Mouse (Mus musculus) forebrain, embryonic 14.5 days (tissue): ENCODE data around the gene Prdm12. TPM values are rescaled to one million over a fixed set of nuclear protein-coding genes. Genes with fewer than 3 reads are reported as not detected.

Source experiments
- ATAC-seq: fragments of 200-750 bp; cut with Nextera tagmentation; 2 replicates; pipeline ENCODE4 v1.8.0; 2017; ENCODE audit warnings: mild to moderate bottlenecking, moderate library complexity
- DNase-seq: peaks from one replicate; pipeline ENCODE4 v3.0.0-alpha.2; 2015; ENCODE audit warnings: low spot score
- H3K27ac ChIP-seq: fragments of 300-500 bp; sonication (generic); 2 replicates; pipeline ENCODE4 v1.5.1; 2014; ENCODE audit warnings: low read depth, mild to moderate bottlenecking, control low read depth, low read length, moderate library complexity
- H3K27me3 ChIP-seq: fragments of 300-500 bp; sonication (generic); replicated peaks from 2 replicates; pipeline ENCODE4 v1.6.1; 2014; ENCODE audit warnings: low read length, control low read depth, mixed read lengths; ENCODE audit not compliant: control insufficient read depth, insufficient read depth
- H3K36me3 ChIP-seq: fragments of 300-500 bp; sonication (generic); 2 replicates; pipeline ENCODE4 v1.6.1; 2014; ENCODE audit warnings: low read length, control low read depth; ENCODE audit not compliant: control insufficient read depth, insufficient read depth
- H3K4me1 ChIP-seq: fragments of 300-500 bp; sonication (generic); 2 replicates; pipeline ENCODE4 v1.6.1; 2014; ENCODE audit warnings: antibody characterized with exemption, low read length, control low read depth; ENCODE audit not compliant: control insufficient read depth, insufficient read depth
- H3K4me2 ChIP-seq: fragments of 300-500 bp; sonication (generic); 2 replicates; pipeline ENCODE4 v1.6.1; 2014; ENCODE audit warnings: mild to moderate bottlenecking, control low read depth, low read length
- H3K4me3 ChIP-seq: fragments of 300-500 bp; sonication (generic); 2 replicates; pipeline ENCODE4 v1.5.1; 2014; ENCODE audit warnings: low read depth, low read length, control low read depth
- H3K9ac ChIP-seq: fragments of 300-500 bp; sonication (generic); 2 replicates; pipeline ENCODE4 v1.6.1; 2014; ENCODE audit warnings: mild to moderate bottlenecking, low read length, control low read depth, moderate library complexity
- H3K9me3 ChIP-seq: fragments of 300-500 bp; sonication (generic); replicated peaks from 2 replicates; pipeline ENCODE4 v1.6.1; 2016; ENCODE audit warnings: low read length, control low read depth, mixed read lengths; ENCODE audit not compliant: control insufficient read depth
- WGBS: fragments of 180-500 bp; shearing (Covaris S2); extraction: QIAGEN DNeasy Blood & Tissue Kit; methylation state at CpG from one replicate; pipeline ENCODE4 v1.1.7; 2014; 5-methylcytosine and 5-hydroxymethylcytosine counted together
- polyA plus RNA-seq: library from polyadenylated mRNA; unstranded; fragments of >200 nt; fragmentation: Nextera tagmentation; extraction: Ambion mirVana; gene quantifications from 2 replicates; pipeline ENCODE4 v1.2.1, GENCODE M21; 2014

Prdm12 gene
- polyA plus RNA-seq, 1 experiment from 2014 or later = 0.83 TPM

GRCm38 (mm10) chr2:31618484-31619161 is 21.2 kb upstream of the Prdm12 start:
- Histone ChIP-seq H3K4me3 (no peak overlapping the region), H3K36me3 (peaks cover 40% of the 10 kb centered on the region), H3K27ac (no peak overlapping the region), H3K9ac (no peak overlapping the region), H3K27me3 (no peaks in the 10 kb centered on the region), H3K4me1 (no peaks in the 10 kb centered on the region), H3K4me2 (no peak overlapping the region), H3K9me3 (no peaks in the 10 kb centered on the region)
- DNase-seq = peak; percentile 42
- 79% methylated on average over 14 of the region's 14 CpGs for WGBS
- no peak for ATAC-seq

GRCm38 (mm10) chr2:31619208-31619607 is 20.6 kb upstream of the Prdm12 start:
- Histone ChIP-seq H3K9me3 (no peaks in the 10 kb centered on the region), H3K27me3 (no peaks in the 10 kb centered on the region), H3K4me2 (no peak overlapping the region), H3K4me1 (no peaks in the 10 kb centered on the region), H3K36me3 (peaks cover 34% of the 10 kb centered on the region), H3K27ac (no peak overlapping the region), H3K9ac (no peak overlapping the region), H3K4me3 (no peak overlapping the region)
- DNase-seq = no peak
- no peak for ATAC-seq
- WGBS = 95% methylated on average over 6 of the region's 6 CpGs

- no peaks in the 10 kb centered on the region for H3K36me3 ChIP-seq
- H3K27ac ChIP-seq = no peak overlapping the region
- peaks cover 25% of the 10 kb centered on the region for H3K4me1 ChIP-seq
- H3K4me3 ChIP-seq = no peak overlapping the region
- no peak overlapping the region for H3K4me2 ChIP-seq
- H3K9me3 ChIP-seq = no peaks in the 10 kb centered on the region
- DNase-seq (no peak), ATAC-seq (no peak)
- H3K27me3 ChIP-seq = peaks cover 68% of the 10 kb centered on the region
- no peak overlapping the region for H3K9ac ChIP-seq
- 77% methylated on average over 3 of the region's 3 CpGs for WGBS
These were observed 6.3 kb upstream of the Prdm12 start for GRCm38 (mm10) chr2:31633531-31633930.

GRCm38 (mm10) chr2:31635281-31636137 is 4.3 kb upstream of the Prdm12 start:
- Histone ChIP-seq H3K27ac (no peak overlapping the region), H3K36me3 (no peaks in the 10 kb centered on the region), H3K4me3 (peak overlapping the region; percentile 27), H3K9me3 (no peaks in the 10 kb centered on the region), H3K4me2 (peak overlapping the region; percentile 56), H3K9ac (peak overlapping the region; percentile 50), H3K4me1 (peaks cover 28% of the 10 kb centered on the region), H3K27me3 (peaks cover 81% of the 10 kb centered on the region)
- ATAC-seq (no peak), DNase-seq (no peak)
- WGBS = under 1% methylated on average over 52 of the region's 52 CpGs

GRCm38 (mm10) chr2:31636138-31636741 is 3.6 kb upstream of the Prdm12 start:
- ATAC-seq = peak; percentile 28; the same call in 1 of the 2 replicates
- Histone ChIP-seq H3K27ac (peak overlapping the region; percentile 44; the same call in 1 of the 2 replicates), H3K9ac (peak overlapping the region; percentile 50), H3K4me1 (peaks cover 32% of the 10 kb centered on the region), H3K9me3 (no peaks in the 10 kb centered on the region), H3K4me2 (peak overlapping the region; percentile 56), H3K27me3 (peaks cover 87% of the 10 kb centered on the region), H3K36me3 (no peaks in the 10 kb centered on the region), H3K4me3 (peak overlapping the region; percentile 27)
- WGBS = under 1% methylated on average over 48 of the region's 48 CpGs
- DNase-seq = no peak

- Histone ChIP-seq H3K27ac (peak overlapping the region; percentile 44; the same call in 1 of the 2 replicates), H3K27me3 (peaks cover 90% of the 10 kb centered on the region), H3K4me2 (peak overlapping the region; percentile 56), H3K9ac (peak overlapping the region; percentile 50), H3K4me1 (peaks cover 33% of the 10 kb centered on the region), H3K4me3 (peak overlapping the region; percentile 27), H3K36me3 (no peaks in the 10 kb centered on the region), H3K9me3 (no peaks in the 10 kb centered on the region)
- ATAC-seq = peak; percentile 71
- peak; percentile 57 for DNase-seq
- 1% methylated on average over 35 of the region's 35 CpGs for WGBS
These were observed 3.1 kb upstream of the Prdm12 start for GRCm38 (mm10) chr2:31636742-31637141.

- no peaks in the 10 kb centered on the region for H3K36me3 ChIP-seq
- peak overlapping the region; percentile 50 for H3K9ac ChIP-seq
- 1% methylated on average over 12 of the region's 12 CpGs for WGBS
- peak overlapping the region; percentile 27 for H3K4me3 ChIP-seq
- peak overlapping the region; percentile 56 for H3K4me2 ChIP-seq
- peak overlapping the region; percentile 21; the same call in 1 of the 2 replicates for H3K27ac ChIP-seq
- H3K4me1 ChIP-seq = peaks cover 35% of the 10 kb centered on the region
- peaks cover 93% of the 10 kb centered on the region for H3K27me3 ChIP-seq
- ATAC-seq (no peak), DNase-seq (no peak)
- H3K9me3 ChIP-seq = no peaks in the 10 kb centered on the region
These were observed 2.5 kb upstream of the Prdm12 start for GRCm38 (mm10) chr2:31637311-31637710.

- peak overlapping the region; percentile 56 for H3K4me2 ChIP-seq
- peaks cover 94% of the 10 kb centered on the region for H3K27me3 ChIP-seq
- ATAC-seq = no peak
- peaks cover 35% of the 10 kb centered on the region for H3K4me1 ChIP-seq
- WGBS = 0% methylated on average over 22 of the region's 22 CpGs
- no peak overlapping the region for H3K27ac ChIP-seq
- peak overlapping the region; percentile 35; the same call in 1 of the 2 replicates for H3K9ac ChIP-seq
- no peaks in the 10 kb centered on the region for H3K36me3 ChIP-seq
- H3K9me3 ChIP-seq = no peaks in the 10 kb centered on the region
- H3K4me3 ChIP-seq = peak overlapping the region; percentile 27; the same call in 1 of the 2 replicates
- peak; percentile 58 for DNase-seq
These were observed 2.0 kb upstream of the Prdm12 start for GRCm38 (mm10) chr2:31637807-31638206.
